Mouse (Mus musculus): ENCODE results near the gene Gm13697.
"Not testable (repeated sequence)": the region's sequence is repeated elsewhere in the genome, so short reads cannot be mapped to it uniquely, and the experiment has no call there.

Gene Gm13697

DNA sequence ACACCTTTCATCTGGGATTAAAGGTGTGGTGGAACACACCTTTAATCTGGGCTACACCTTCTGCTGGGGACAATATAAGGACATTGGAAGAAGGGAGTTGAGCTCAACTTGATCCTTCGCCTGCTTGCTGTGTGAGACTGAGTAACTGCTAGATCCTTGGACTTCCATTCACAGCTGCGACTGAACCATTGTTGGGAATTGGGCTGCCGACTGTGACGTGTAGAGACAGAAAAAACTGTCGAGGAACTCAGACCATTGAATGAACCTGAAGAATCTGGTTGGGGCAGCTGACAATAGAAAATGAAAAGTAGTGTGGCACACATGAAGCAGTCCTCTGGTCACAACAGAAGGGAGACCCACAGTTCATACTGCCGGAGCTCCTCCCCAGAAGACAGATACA is at the start of gene Gm13697:
Gene Gm13697, plus strand, starts transcription at position 301 of the 400 bp plus-strand sequence.
- DNase-seq: not testable (repeated sequence)

DNA sequence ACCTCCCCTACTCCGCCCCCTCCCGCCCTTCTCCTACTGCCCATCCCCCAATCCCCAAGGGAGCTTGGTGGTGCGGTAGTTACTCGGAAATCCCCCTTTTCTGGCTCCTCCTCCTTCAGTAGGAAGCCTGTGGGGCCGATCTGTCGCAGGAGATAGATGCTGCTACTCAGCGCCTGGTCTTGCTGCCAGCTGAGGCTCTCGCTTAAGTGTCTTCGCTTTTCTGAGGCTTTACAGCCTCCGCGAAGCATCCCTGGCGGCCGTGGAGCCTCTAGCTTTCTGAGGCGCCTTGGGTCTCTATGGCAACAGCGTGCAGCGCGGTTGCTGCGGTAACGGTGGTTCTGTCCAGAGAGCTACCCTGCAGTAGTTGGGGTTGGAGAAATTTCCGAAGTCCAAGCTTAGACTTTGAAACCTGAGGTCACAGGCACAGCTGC is 43.6 kb upstream of the Gm13697 start, which contains the start of gene Zswim2:
Gene Zswim2, minus strand, starts transcription at position 298 of the 431 bp plus-strand sequence.
- DNase-seq: peak; percentile 30

DNA sequence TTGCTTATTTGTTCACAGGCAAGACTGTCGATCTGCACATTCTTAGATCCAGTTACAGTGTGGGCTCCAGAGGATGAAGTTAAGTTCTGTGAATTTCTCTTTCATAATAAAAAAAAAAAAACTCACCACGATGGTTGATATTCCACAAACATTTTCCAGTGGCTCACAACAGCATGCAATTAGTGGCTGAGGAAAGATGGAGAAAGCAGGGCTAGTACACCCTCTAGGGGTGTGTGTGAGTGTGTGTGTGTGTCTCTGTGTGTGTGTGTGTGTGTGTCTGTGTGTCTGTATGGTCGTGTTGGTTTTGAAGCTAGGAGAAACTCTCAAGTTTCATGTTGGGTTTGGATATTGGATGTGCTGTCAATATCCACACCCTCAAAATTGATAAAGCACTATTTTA is 43.2 kb upstream of the Gm13697 start:
- DNase-seq: no peak

DNA sequence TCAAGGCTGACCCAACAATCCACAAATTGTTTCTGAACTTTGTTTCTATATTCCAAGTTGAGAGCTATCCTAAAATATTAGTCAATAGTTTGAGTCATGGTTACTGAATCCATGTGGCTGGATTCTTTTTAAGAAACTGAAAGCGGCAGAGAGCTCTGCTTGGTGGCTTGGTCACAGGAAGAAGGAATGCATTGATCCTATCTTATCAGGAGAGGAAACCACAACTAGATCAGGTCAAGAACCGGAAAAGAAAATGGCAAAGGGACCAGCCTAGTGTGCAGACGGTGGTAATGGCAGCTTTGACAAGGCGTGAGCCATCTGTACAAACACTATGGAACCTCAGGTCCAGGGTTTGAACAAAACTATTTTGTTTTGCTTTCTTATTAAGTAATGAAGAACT is 42.8 kb upstream of the Gm13697 start:
- no peak for DNase-seq

DNA sequence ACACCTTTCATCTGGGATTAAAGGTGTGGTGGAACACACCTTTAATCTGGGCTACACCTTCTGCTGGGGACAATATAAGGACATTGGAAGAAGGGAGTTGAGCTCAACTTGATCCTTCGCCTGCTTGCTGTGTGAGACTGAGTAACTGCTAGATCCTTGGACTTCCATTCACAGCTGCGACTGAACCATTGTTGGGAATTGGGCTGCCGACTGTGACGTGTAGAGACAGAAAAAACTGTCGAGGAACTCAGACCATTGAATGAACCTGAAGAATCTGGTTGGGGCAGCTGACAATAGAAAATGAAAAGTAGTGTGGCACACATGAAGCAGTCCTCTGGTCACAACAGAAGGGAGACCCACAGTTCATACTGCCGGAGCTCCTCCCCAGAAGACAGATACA is 29.1 kb upstream of the Gm13697 start, which contains the start of gene Gm13698:
Gene Gm13698, plus strand, starts transcription at position 301 of the 400 bp plus-strand sequence.
- not testable (repeated sequence) for DNase-seq

DNA sequence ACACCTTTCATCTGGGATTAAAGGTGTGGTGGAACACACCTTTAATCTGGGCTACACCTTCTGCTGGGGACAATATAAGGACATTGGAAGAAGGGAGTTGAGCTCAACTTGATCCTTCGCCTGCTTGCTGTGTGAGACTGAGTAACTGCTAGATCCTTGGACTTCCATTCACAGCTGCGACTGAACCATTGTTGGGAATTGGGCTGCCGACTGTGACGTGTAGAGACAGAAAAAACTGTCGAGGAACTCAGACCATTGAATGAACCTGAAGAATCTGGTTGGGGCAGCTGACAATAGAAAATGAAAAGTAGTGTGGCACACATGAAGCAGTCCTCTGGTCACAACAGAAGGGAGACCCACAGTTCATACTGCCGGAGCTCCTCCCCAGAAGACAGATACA is 23.3 kb upstream of the Gm13697 start, which contains the start of gene Gm13693:
Gene Gm13693, plus strand, starts transcription at position 301 of the 400 bp plus-strand sequence.
- not testable (repeated sequence) for DNase-seq

DNA sequence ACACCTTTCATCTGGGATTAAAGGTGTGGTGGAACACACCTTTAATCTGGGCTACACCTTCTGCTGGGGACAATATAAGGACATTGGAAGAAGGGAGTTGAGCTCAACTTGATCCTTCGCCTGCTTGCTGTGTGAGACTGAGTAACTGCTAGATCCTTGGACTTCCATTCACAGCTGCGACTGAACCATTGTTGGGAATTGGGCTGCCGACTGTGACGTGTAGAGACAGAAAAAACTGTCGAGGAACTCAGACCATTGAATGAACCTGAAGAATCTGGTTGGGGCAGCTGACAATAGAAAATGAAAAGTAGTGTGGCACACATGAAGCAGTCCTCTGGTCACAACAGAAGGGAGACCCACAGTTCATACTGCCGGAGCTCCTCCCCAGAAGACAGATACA is 17.5 kb upstream of the Gm13697 start, which contains the start of gene Gm13695:
Gene Gm13695, plus strand, starts transcription at position 301 of the 400 bp plus-strand sequence.
- DNase-seq: not testable (repeated sequence)

DNA sequence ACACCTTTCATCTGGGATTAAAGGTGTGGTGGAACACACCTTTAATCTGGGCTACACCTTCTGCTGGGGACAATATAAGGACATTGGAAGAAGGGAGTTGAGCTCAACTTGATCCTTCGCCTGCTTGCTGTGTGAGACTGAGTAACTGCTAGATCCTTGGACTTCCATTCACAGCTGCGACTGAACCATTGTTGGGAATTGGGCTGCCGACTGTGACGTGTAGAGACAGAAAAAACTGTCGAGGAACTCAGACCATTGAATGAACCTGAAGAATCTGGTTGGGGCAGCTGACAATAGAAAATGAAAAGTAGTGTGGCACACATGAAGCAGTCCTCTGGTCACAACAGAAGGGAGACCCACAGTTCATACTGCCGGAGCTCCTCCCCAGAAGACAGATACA is 11.7 kb upstream of the Gm13697 start, which contains the start of gene Gm13696:
Gene Gm13696, plus strand, starts transcription at position 301 of the 400 bp plus-strand sequence.
- not testable (repeated sequence) for DNase-seq

DNA sequence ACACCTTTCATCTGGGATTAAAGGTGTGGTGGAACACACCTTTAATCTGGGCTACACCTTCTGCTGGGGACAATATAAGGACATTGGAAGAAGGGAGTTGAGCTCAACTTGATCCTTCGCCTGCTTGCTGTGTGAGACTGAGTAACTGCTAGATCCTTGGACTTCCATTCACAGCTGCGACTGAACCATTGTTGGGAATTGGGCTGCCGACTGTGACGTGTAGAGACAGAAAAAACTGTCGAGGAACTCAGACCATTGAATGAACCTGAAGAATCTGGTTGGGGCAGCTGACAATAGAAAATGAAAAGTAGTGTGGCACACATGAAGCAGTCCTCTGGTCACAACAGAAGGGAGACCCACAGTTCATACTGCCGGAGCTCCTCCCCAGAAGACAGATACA is 5.9 kb upstream of the Gm13697 start, which contains the start of gene Gm13694:
Gene Gm13694, plus strand, starts transcription at position 301 of the 400 bp plus-strand sequence.
- DNase-seq: not testable (repeated sequence)

DNA sequence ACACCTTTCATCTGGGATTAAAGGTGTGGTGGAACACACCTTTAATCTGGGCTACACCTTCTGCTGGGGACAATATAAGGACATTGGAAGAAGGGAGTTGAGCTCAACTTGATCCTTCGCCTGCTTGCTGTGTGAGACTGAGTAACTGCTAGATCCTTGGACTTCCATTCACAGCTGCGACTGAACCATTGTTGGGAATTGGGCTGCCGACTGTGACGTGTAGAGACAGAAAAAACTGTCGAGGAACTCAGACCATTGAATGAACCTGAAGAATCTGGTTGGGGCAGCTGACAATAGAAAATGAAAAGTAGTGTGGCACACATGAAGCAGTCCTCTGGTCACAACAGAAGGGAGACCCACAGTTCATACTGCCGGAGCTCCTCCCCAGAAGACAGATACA is 5.7 kb downstream of the Gm13697 start, which contains the start of gene Gm13691:
Gene Gm13691, plus strand, starts transcription at position 301 of the 400 bp plus-strand sequence.
- DNase-seq: not testable (repeated sequence)

DNA sequence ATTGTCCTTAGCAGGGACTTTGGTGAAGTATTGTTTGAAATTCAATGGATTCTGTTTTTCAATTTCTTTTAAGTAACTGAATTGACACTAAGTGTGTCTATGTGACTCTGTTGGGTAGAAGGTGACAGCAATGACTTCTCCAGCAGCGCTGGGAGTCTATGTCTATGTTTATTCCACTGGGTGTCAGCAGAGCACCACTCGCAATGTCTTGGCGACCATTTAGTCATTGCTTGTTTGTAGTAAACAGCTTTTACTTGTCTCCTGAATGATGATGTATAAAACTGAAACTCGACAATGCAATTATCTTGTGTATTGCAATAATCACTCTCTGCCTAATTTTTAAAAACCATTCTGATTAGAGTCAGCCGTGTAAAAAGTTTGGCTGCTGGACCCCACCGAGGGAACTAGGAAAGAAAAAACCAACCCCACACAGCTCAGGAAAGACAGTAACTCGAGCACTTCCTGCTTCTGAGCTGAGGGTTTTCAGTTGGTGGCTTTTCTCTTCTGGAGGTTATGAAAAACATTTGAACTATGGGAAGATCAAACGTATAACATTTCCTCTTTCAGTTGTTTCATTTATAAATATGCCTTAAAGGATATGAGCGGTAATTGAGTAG is 9.2 kb downstream of the Gm13697 start:
- DNase-seq: not testable (repeated sequence)

DNA sequence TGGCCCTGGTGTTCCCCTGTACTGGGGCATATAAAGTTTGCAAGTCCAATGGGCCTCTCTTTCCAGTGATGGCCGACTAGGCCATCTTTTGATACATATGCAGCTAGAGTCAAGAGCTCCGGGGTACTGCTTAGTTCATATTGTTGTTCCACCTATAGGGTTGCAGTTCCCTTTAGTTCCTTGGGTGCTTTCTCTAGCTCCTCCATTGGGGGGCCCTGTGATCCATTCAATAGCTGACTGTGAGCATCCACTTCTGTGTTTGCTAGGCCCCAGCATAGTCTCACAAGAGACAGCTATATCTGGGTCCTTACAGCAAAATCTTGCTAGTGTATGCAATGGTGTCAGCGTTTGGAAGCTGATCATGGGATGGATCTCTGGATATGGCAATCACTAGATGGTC is 10.0 kb downstream of the Gm13697 start:
- not testable (repeated sequence) for DNase-seq

DNA sequence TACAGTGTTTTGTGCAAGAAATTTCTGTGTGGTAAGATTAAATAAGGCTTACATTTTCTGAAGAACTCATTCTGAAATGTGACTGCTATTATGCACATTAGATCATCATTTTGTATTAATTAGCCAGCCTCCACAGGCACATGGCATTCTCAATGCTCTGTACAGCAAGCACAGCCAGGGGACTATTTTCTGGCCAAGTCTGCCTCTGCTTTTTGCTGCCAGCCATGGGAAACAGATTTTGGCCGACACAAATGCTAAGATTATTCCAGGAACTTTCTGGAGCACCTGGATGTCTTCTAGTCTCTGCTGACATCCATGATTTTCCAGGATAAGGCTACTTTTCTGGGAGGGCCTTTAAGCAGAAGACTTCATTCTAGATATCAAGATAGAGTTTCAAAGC is 24.4 kb downstream of the Gm13697 start:
- no peak for DNase-seq

DNA sequence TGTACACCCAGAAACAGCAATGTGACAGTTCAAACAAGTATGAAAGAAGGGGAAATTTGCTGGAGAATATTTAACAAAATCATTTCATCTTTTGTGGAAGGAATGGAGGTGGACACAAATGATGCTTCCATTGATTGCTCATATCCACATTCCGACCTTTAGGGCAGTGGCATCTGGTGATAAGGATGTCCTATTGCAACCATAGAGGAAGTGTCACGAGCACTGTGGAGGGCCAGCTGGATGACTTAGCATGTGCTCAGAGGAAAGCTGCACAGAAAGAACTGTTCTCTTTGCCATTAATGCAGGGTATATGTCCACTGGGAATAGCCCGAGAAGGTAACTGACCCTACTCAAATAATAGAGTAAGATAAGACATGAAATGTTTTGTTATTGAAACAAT is 25.3 kb downstream of the Gm13697 start:
- no peak for DNase-seq

DNA sequence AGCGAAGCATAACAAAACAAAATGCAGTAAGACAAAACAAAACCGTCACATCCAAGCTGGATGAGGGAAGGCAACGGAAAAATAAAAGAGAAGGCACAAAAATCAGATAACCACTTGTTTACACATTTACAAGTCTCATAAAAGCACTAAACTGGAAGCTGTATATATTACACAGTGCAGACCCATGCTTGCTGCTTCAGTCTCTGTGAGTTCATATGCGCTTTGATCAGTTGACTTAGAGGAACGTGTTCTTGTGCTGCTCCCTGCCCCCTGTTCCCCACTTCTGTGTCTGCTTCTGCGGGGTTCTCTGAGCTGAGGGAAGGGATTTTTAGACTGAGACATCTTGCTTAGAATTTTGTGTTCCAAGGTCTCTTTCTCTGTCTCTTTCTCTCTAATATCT is 30.0 kb downstream of the Gm13697 start:
- no peak for DNase-seq

DNA sequence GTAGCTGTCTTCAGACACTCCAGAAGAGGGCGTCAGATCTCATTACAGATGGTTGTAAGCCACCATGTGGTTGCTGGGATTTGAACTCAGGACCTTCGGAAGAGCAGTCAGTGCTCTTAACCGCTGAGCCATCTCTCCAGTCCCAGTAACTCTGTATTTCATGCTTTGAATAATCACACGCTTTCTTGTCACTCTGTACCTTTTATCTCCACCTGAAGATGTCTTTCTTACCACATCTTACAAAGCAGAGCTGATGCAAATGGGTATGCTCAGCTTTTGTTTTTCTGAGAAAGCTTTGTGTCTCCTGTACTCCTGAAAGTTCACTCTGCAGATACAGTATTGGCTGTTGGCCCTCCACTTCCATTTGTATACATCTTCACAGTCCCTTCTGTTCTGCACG is 31.7 kb downstream of the Gm13697 start:
- DNase-seq: not testable (repeated sequence)

DNA sequence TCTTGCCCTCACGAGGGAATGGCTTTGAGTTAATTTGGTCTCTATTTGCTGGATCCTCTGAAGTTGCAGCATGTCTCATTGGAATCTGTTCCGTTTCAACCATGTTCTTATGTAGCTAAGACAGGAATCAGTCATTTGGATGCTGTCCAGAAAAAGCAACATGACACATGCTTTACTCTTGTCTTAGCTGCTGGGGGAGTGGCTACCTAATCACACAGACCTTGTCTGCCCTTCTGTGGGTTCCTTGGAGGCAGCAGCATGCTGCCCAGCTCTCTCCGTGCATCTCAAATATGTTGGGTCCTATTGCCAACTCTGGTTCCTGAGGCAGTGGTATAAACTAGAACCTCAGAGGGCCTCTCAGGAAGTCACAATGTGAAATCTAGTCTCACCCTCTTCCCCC is 33.8 kb downstream of the Gm13697 start:
- no peak for DNase-seq

DNA sequence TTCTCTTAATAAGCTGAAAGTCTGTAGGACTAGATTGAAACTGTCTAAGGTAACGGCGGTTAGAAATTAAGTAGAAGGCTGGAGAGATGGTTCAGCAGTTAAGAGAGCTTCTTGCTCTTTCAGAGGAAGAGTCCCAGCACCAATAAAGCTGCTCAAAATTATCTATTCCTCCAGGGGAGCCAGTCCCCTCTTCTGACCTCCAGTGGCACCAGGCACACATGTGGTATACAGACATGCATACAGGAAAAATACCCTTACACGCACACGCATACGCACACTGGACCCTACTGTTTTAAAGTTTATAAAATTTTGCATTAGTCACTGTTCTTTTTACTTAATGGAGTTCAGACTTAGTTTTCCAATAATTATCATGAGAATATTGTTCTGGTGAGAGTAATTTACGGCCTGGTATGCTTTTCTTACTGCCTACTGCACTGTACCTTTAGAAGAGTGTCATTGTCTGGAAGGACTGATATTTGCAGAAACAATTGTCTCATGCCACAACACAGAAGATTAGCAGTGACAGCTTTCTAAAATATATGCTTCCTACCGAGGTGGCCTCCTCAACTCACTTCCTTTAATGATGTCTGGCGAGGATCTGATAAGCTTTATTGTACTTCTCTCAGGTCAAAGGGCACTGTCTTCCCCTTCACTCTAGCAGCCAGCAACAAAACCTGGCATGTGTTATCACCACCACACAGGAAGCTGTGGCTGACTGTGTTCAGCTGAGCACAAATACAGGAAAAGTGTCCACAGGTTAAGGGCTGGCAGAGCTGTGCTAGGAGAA is 35.2 kb downstream of the Gm13697 start:
- DNase-seq: no peak

DNA sequence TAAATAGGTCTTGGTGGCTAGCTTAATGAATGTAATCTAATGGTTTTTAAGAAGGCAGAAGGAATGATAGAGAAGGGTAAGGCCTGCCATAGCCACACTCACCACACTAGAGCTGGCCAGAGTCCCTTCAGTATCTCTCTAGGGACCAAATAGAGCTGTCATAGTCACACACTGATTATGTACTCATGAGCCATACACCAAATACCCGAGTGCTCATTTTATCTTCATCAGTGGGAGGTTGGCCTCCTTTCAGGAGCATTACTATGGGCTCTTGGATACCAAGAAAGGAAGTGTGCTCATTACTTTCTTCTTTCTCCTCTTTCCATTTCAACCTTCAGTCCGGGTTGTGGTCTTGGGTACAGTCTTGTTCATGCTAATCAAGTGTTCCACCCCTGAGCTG is 37.4 kb downstream of the Gm13697 start:
- DNase-seq: no peak

DNA sequence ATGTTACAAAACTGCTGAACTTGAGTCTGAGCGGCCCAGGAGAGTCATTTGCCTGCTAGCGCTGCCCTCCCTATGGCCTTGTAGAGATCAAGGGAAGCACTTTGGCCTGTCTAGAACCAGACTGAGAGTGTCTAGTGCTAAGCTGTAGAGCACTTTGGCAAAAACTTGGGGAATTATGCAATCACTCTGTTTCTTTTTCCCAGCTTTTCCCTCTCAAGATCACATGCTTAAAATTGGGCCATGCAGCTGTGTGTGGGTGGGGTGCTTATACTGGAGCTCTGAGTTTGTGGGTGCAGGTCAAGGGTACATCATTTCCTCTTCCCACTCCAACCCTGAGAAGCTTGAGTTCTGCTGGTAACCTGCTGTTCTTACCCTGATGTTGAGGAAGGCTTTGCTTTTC is 38.4 kb downstream of the Gm13697 start:
- no peak for DNase-seq

DNA sequence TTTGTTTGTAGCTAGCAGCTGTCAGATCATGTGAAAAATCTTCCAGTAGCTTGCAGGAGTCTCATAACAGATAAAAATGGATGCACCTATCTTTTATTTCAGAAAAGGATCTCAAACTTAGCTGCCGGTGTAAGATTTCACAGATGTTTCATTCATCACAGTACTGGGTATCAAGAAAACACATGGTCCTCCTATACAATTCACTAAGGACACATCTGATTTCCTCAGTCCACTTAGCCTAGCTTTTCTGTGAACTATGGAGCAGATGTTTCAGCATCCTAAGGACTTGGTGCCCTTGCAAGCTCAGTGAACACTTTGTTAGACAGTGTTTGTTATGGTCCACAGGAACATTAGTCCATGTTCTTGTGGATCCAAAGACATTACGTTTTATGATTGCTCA is 38.8 kb downstream of the Gm13697 start:
- no peak for DNase-seq

DNA sequence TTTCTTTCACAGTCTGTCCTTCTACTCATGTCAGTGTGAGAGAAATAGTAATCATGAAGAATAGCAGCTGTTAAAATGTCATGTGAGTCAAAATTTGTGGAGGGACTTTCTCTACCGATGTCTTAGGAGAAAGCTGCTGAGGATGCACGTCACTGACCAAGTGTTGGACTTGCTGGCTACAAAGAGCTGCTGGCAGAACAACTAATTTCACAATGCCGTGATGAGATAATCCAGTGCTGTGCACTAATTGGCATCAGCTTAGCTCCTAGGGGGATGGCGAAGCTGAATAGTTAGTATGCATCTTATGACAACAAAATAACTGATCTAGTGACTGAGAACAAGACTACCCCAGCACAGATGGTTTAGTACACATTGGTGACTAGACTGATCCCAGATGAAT is 40.7 kb downstream of the Gm13697 start:
- no peak for DNase-seq

DNA sequence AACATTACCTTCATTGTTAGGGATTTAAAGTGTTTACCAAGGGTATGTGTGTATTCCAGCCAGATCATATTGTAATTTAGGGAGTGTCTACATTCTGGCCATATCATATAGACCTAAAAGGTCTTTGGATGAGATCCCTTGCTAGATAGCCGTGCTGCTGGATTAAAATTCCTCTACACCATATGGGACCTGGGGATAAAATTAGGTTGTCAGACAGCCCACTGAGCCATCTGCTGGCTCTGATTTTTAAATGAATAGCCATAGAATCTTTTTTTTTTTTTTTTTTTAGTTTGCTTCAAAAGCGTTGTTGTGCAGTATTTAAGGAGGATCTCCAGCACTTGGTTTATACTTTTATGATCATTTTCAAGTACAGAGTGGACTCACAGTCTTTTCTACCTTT is 48.0 kb downstream of the Gm13697 start:
- DNase-seq: no peak

DNA sequence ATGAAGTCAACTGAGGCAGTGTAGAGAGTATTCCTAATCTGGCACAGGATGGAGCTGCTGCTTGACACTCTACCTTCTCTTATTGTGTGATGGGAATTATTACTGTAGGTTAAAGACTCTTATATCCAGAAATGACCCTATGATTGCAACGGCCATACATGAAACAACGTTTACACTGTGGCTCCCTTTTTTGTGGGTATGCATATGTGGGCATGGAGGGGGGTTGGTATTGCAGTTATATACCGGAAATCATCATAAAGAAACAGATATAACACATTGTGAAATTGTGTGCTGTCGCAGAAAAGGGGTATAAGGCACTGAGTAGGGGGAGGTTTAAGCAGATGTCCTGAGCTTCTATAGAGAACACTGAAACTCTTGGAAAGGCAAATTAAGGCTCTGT is 51.5 kb downstream of the Gm13697 start:
- no peak for DNase-seq
